Mouse (Mus musculus): ENCODE results near the gene Trmt2a. TPM values are rescaled to one million over a fixed set of nuclear protein-coding genes. Genes with fewer than 3 reads are reported as not detected.

Trmt2a gene
- total and polyA plus RNA-seq, 2 experiments from 2014 or later = 55.5 to 67.6 TPM

- DNase-seq (ENCODE audit: low spot score) (no peak), ATAC-seq (ENCODE audit: low FRiP score) (no peak)
- 94% methylated on average over 20 of the region's 20 CpGs for WGBS
- Histone ChIP-seq H3K27ac (ENCODE audit: low read depth, low read length) (no peak overlapping the region), H3K4me1 (ENCODE audit: insufficient read depth, low read length) (peaks cover 4% of the 10 kb centered on the region; the same call in 1 of the 2 replicates), H3K9ac (replicated peaks; ENCODE audit: low read length, poor library complexity, severe bottlenecking) (no peak overlapping the region), H3K4me2 (ENCODE audit: low read depth, low read length, poor library complexity, severe bottlenecking) (no peak overlapping the region), H3K27me3 (ENCODE audit: insufficient read depth, low read length) (no peaks in the 10 kb centered on the region), H3K36me3 (ENCODE audit: insufficient read depth, low read length) (peaks cover 50% of the 10 kb centered on the region), H3K9me3 (ENCODE audit: low read length) (no peaks in the 10 kb centered on the region), H3K4me3 (ENCODE audit: low read depth, low read length) (no peak overlapping the region)
- TF ChIP-seq CTCF (IDR thresholded peaks at IDR 0.05) = no peak
These were observed 20.5 kb upstream of the Trmt2a start for GRCm38 (mm10) chr16:18227897-18228422.

GRCm38 (mm10) chr16:18228856-18229255, 19.6 kb upstream of the Trmt2a start:
- Histone ChIP-seq H3K9ac (replicated peaks; ENCODE audit: low read length, poor library complexity, severe bottlenecking) (no peak overlapping the region), H3K27ac (ENCODE audit: low read depth, low read length) (no peak overlapping the region)
- no peak for TF ChIP-seq CTCF (IDR thresholded peaks at IDR 0.05)

GRCm38 (mm10) chr16:18229622-18230021, 18.9 kb upstream of the Trmt2a start:
- Histone ChIP-seq H3K27me3 (ENCODE audit: insufficient read depth, low read length) (no peaks in the 10 kb centered on the region), H3K4me2 (ENCODE audit: low read depth, low read length, poor library complexity, severe bottlenecking) (no peak overlapping the region), H3K4me1 (ENCODE audit: insufficient read depth, low read length) (peaks cover 8% of the 10 kb centered on the region; the same call in 1 of the 2 replicates), H3K9ac (replicated peaks; ENCODE audit: low read length, poor library complexity, severe bottlenecking) (0 out of 2 replicates have a peak overlapping the region, but pooled peaks have one; percentile 4), H3K36me3 (ENCODE audit: insufficient read depth, low read length) (peaks cover 35% of the 10 kb centered on the region), H3K9me3 (ENCODE audit: low read length) (no peaks in the 10 kb centered on the region), H3K4me3 (ENCODE audit: low read depth, low read length) (no peak overlapping the region), H3K27ac (ENCODE audit: low read depth, low read length) (no peak overlapping the region)
- WGBS = 70% methylated on average over 11 of the region's 11 CpGs
- no peak for TF ChIP-seq CTCF (IDR thresholded peaks at IDR 0.05)
- DNase-seq (ENCODE audit: low spot score) (no peak), ATAC-seq (ENCODE audit: low FRiP score) (no peak)

More at GRCm38 (mm10) chr16:18228856-18229255, 19.6 kb upstream of the Trmt2a start:
- 84% methylated on average over 4 of the region's 4 CpGs for whole genome bisulfite sequencing
- H3K27me3 ChIP-seq (ENCODE audit: insufficient read depth, low read length) = no peaks in the 10 kb centered on the region
- H3K4me2 ChIP-seq (ENCODE audit: low read depth, low read length, poor library complexity, severe bottlenecking) = no peak overlapping the region
- no peak overlapping the region for H3K4me3 ChIP-seq (ENCODE audit: low read depth, low read length)
- H3K4me1 ChIP-seq (ENCODE audit: insufficient read depth, low read length) = peaks cover 8% of the 10 kb centered on the region; the same call in 1 of the 2 replicates
- peak; percentile 37 for DNase-seq (ENCODE audit: low spot score)
- ATAC-seq (ENCODE audit: low FRiP score) = no peak
- H3K36me3 ChIP-seq (ENCODE audit: insufficient read depth, low read length) = peaks cover 41% of the 10 kb centered on the region
- H3K9me3 ChIP-seq (ENCODE audit: low read length) = no peaks in the 10 kb centered on the region

- 92% methylated on average over 6 of the region's 6 CpGs for WGBS
These were observed 17.9 kb upstream of the Trmt2a start for GRCm38 (mm10) chr16:18230617-18231016.

GRCm38 (mm10) chr16:18231047-18231446, 17.4 kb upstream of the Trmt2a start:
- 96% methylated on average over 3 of the region's 3 CpGs for WGBS

More at GRCm38 (mm10) chr16:18230617-18231016, 17.9 kb upstream of the Trmt2a start:
- ATAC-seq (ENCODE audit: low FRiP score) (no peak), DNase-seq (ENCODE audit: low spot score) (no peak)
- Histone ChIP-seq H3K27ac (ENCODE audit: low read depth, low read length) (no peak overlapping the region), H3K4me2 (ENCODE audit: low read depth, low read length, poor library complexity, severe bottlenecking) (no peak overlapping the region), H3K36me3 (ENCODE audit: insufficient read depth, low read length) (peaks cover 25% of the 10 kb centered on the region), H3K4me1 (ENCODE audit: insufficient read depth, low read length) (peaks cover 9% of the 10 kb centered on the region; the same call in 1 of the 2 replicates), H3K4me3 (ENCODE audit: low read depth, low read length) (no peak overlapping the region), H3K9me3 (ENCODE audit: low read length) (no peaks in the 10 kb centered on the region), H3K9ac (replicated peaks; ENCODE audit: low read length, poor library complexity, severe bottlenecking) (no peak overlapping the region), H3K27me3 (ENCODE audit: insufficient read depth, low read length) (no peaks in the 10 kb centered on the region)
- TF ChIP-seq CTCF (IDR thresholded peaks at IDR 0.05) = no peak; the same call in 1 of the 2 replicates

GRCm38 (mm10) chr16:18231451-18231850, 17.0 kb upstream of the Trmt2a start:
- no peaks in the 10 kb centered on the region for H3K9me3 ChIP-seq (ENCODE audit: low read length)
- H3K27me3 ChIP-seq (ENCODE audit: insufficient read depth, low read length) = no peaks in the 10 kb centered on the region
- 86% methylated on average over 4 of the region's 4 CpGs for WGBS
- H3K27ac ChIP-seq (ENCODE audit: low read depth, low read length) = no peak overlapping the region
- ATAC-seq (ENCODE audit: low FRiP score) = no peak
- no peak for TF ChIP-seq CTCF (IDR thresholded peaks at IDR 0.05)
- peaks cover 16% of the 10 kb centered on the region for H3K36me3 ChIP-seq (ENCODE audit: insufficient read depth, low read length)
- H3K4me3 ChIP-seq (ENCODE audit: low read depth, low read length) = no peak overlapping the region
- peaks cover 17% of the 10 kb centered on the region; the same call in 1 of the 2 replicates for H3K4me1 ChIP-seq (ENCODE audit: insufficient read depth, low read length)
- no peak overlapping the region for H3K4me2 ChIP-seq (ENCODE audit: low read depth, low read length, poor library complexity, severe bottlenecking)
- DNase-seq (ENCODE audit: low spot score) = no peak
- no peak overlapping the region for H3K9ac ChIP-seq (replicated peaks; ENCODE audit: low read length, poor library complexity, severe bottlenecking)

More at GRCm38 (mm10) chr16:18231047-18231446, 17.4 kb upstream of the Trmt2a start:
- DNase-seq (ENCODE audit: low spot score) (no peak), ATAC-seq (ENCODE audit: low FRiP score) (no peak)
- Histone ChIP-seq H3K27ac (ENCODE audit: low read depth, low read length) (no peak overlapping the region), H3K9ac (replicated peaks; ENCODE audit: low read length, poor library complexity, severe bottlenecking) (no peak overlapping the region), H3K4me1 (ENCODE audit: insufficient read depth, low read length) (peaks cover 13% of the 10 kb centered on the region; the same call in 1 of the 2 replicates), H3K4me2 (ENCODE audit: low read depth, low read length, poor library complexity, severe bottlenecking) (no peak overlapping the region), H3K4me3 (ENCODE audit: low read depth, low read length) (no peak overlapping the region), H3K36me3 (ENCODE audit: insufficient read depth, low read length) (peaks cover 21% of the 10 kb centered on the region), H3K9me3 (ENCODE audit: low read length) (no peaks in the 10 kb centered on the region), H3K27me3 (ENCODE audit: insufficient read depth, low read length) (no peaks in the 10 kb centered on the region)
- TF ChIP-seq CTCF (IDR thresholded peaks at IDR 0.05) = no peak
